Mouse (Mus musculus) left cerebral cortex, adult 11 months (tissue): ENCODE results near the gene Arap1.

Source experiments
- DNase-seq: peaks from one replicate; pipeline ENCODE4 v3.0.0; 2022; ENCODE audit warnings: low spot score

Gene Arap1

GRCm38 (mm10) chr7:101347767-101348270, at the start of gene Arap1:
Gene Arap1 (plus strand): TSS chr7:101348067.
- DNase-seq = no peak

- no peak for DNase-seq
These were observed 49.5 kb upstream of the Arap1 start for GRCm38 (mm10) chr7:101298375-101298774.

GRCm38 (mm10) chr7:101301361-101301880, 46.4 kb upstream of the Arap1 start:
- DNase-seq = no peak

- DNase-seq = peak; percentile 89
These were observed 45.9 kb upstream of the Arap1 start, which contains the start of gene Atg16l2 for GRCm38 (mm10) chr7:101301881-101302456. Gene Atg16l2 (minus strand): TSS chr7:101302251.

- DNase-seq = no peak
These were observed 45.2 kb upstream of the Arap1 start for GRCm38 (mm10) chr7:101302691-101303090.

- no peak for DNase-seq
These were observed 41.0 kb upstream of the Arap1 start for GRCm38 (mm10) chr7:101306841-101307240.

GRCm38 (mm10) chr7:101309985-101310326, 37.9 kb upstream of the Arap1 start:
- no peak for DNase-seq

GRCm38 (mm10) chr7:101310327-101311028, 37.4 kb upstream of the Arap1 start:
- DNase-seq = peak; percentile 98

GRCm38 (mm10) chr7:101311061-101311460, 36.8 kb upstream of the Arap1 start:
- DNase-seq = no peak

- DNase-seq = no peak
These were observed 34.8 kb upstream of the Arap1 start for GRCm38 (mm10) chr7:101313033-101313432.

GRCm38 (mm10) chr7:101314396-101314795, 33.5 kb upstream of the Arap1 start:
- peak; percentile 77 for DNase-seq

GRCm38 (mm10) chr7:101315699-101316098, 32.2 kb upstream of the Arap1 start:
- DNase-seq = no peak

GRCm38 (mm10) chr7:101316591-101317001, 31.3 kb upstream of the Arap1 start:
- DNase-seq = no peak

- no peak for DNase-seq
These were observed 30.9 kb upstream of the Arap1 start, which contains the start of gene Stard10 for GRCm38 (mm10) chr7:101317014-101317413. Gene Stard10 (plus strand): TSS chr7:101317086.

- no peak for DNase-seq
These were observed 29.0 kb upstream of the Arap1 start for GRCm38 (mm10) chr7:101318848-101319247.

- DNase-seq = no peak
These were observed 28.1 kb upstream of the Arap1 start for GRCm38 (mm10) chr7:101319796-101320195.

GRCm38 (mm10) chr7:101320399-101321217, 27.3 kb upstream of the Arap1 start:
- no peak for DNase-seq

GRCm38 (mm10) chr7:101321218-101321827, 26.5 kb upstream of the Arap1 start:
- no peak for DNase-seq

GRCm38 (mm10) chr7:101323141-101323594, 24.7 kb upstream of the Arap1 start:
- no peak for DNase-seq

- no peak for DNase-seq
These were observed 23.5 kb upstream of the Arap1 start for GRCm38 (mm10) chr7:101324142-101324962.

- no peak for DNase-seq
These were observed 21.9 kb upstream of the Arap1 start for GRCm38 (mm10) chr7:101326006-101326405.
